Mouse (Mus musculus) heart, postnatal 0 days (tissue): ENCODE measurements around the gene Hnrnpul1. TPM values are rescaled to one million over a fixed set of nuclear protein-coding genes. Genes with fewer than 3 reads are reported as not detected.

Experiments
- ATAC-seq: fragments of 200-750 bp; cut with Nextera tagmentation; 2 replicates; pipeline ENCODE4 v1.8.0; 2017; ENCODE audit warnings: low read depth, moderate number of reproducible peaks, moderate library complexity; ENCODE audit not compliant: insufficient read depth
- DNase-seq: peaks from one replicate; pipeline ENCODE4 v3.0.0-alpha.2; 2016; ENCODE audit warnings: low spot score
- H3K27ac ChIP-seq: fragments of 300-500 bp; sonication (generic); 2 replicates; pipeline ENCODE4 v1.5.1; 2014; ENCODE audit warnings: low read depth, mild to moderate bottlenecking
- H3K27me3 ChIP-seq: fragments of 300-500 bp; sonication (generic); 2 replicates; pipeline ENCODE4 v1.6.1; 2014; ENCODE audit warnings: low read length, mixed read lengths; ENCODE audit not compliant: control insufficient read depth, insufficient read depth
- H3K36me3 ChIP-seq: fragments of 300-500 bp; sonication (generic); replicated peaks from 2 replicates; pipeline ENCODE4 v1.6.1; 2014; ENCODE audit warnings: low read length, mixed read lengths; ENCODE audit not compliant: control insufficient read depth, insufficient read depth
- H3K4me1 ChIP-seq: fragments of 300-500 bp; sonication (generic); 2 replicates; pipeline ENCODE4 v1.6.1; 2014; ENCODE audit warnings: antibody characterized with exemption; ENCODE audit not compliant: control insufficient read depth, insufficient read depth
- H3K4me2 ChIP-seq: fragments of 300-500 bp; sonication (generic); 2 replicates; pipeline ENCODE4 v1.6.1; 2014; ENCODE audit warnings: low read depth, mild to moderate bottlenecking, low read length, moderate library complexity
- H3K4me3 ChIP-seq: fragments of 300-500 bp; sonication (generic); 2 replicates; pipeline ENCODE4 v1.5.1; 2014; ENCODE audit warnings: low read depth, low read length
- H3K9ac ChIP-seq: fragments of 300-500 bp; sonication (generic); replicated peaks from 2 replicates; pipeline ENCODE4 v1.6.1; 2014; ENCODE audit warnings: low read depth, low read length, mixed read lengths
- H3K9me3 ChIP-seq: fragments of 300-500 bp; sonication (generic); replicated peaks from 2 replicates; pipeline ENCODE4 v1.6.1; 2016; ENCODE audit warnings: low read length; ENCODE audit not compliant: control insufficient read depth
- CTCF ChIP-seq: IDR thresholded peaks from 2 replicates; pipeline ENCODE4 v1.5.1; 2016; ENCODE audit warnings: antibody characterized with exemption, control low read depth, low read depth
- EP300 ChIP-seq: IDR thresholded peaks from 2 replicates; pipeline ENCODE4 v1.6.1; 2016; ENCODE audit warnings: antibody characterized with exemption, low read depth
- WGBS: fragments of 180-500 bp; shearing (Covaris S2); extraction: QIAGEN DNeasy Blood & Tissue Kit; methylation state at CpG from one replicate; pipeline ENCODE4 v1.1.7; 2014; 5-methylcytosine and 5-hydroxymethylcytosine counted together
- polyA plus RNA-seq: library from polyadenylated mRNA; unstranded; fragments of >200 nt; fragmentation: Nextera tagmentation; extraction: Ambion mirVana; gene quantifications from 2 replicates; pipeline ENCODE4 v1.2.1, GENCODE M21; 2015
- total RNA-seq: library from RNA; depleted of rRNA; stranded (reverse); fragments of >200 nt; gene quantifications from 2 replicates; pipeline ENCODE4 v1.2.3, GENCODE M21; 2014; ENCODE audit warnings: low replicate concordance

Gene Hnrnpul1
- total and polyA plus RNA-seq, 2 experiments from 2014 or later = 27.7 to 78.5 TPM

DNA sequence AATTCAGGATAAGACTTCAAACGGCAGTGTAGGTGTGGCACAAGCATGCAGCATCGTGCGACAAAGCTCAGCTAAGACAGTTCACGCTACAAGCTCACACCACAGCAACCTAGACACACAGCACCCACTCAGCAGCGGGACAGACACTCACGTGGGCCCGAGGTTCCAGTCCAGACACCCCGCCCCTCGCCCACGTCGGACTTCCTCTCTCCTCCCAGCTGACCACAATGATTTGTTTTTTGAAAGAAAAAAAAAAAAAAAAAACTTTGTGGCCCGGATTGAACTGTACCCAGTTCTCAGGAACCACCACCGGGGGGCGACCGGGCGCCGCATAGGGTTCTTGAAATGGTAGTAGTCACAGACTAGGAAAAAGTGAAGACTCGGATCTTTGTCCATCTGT lies 1.5 kb upstream of the Hnrnpul1 start:
- TF ChIP-seq CTCF = peak; percentile 76
- peak; percentile 51; the same call in 1 of the 2 replicates for TF ChIP-seq EP300
- ATAC-seq (peak; percentile 26), DNase-seq (peak; percentile 87)
- peak overlapping the region; percentile 99 for H3K27ac ChIP-seq
- H3K9me3 ChIP-seq = no peaks in the 10 kb centered on the region
- H3K36me3 ChIP-seq = 0 out of 2 replicates have a peak, but pooled peaks cover 1% of the 10 kb centered on the region
- peak overlapping the region; percentile 72 for H3K4me2 ChIP-seq
- peak overlapping the region; percentile 39; the same call in 1 of the 2 replicates for H3K9ac ChIP-seq
- no peaks in the 10 kb centered on the region for H3K27me3 ChIP-seq
- H3K4me3 ChIP-seq = peak overlapping the region; percentile 78
- WGBS = under 1% methylated on average over 18 of the region's 18 CpGs
- peaks cover 15% of the 10 kb centered on the region for H3K4me1 ChIP-seq

- ATAC-seq (peak; percentile 51), DNase-seq (no peak)
- H3K4me1 ChIP-seq = peaks cover 15% of the 10 kb centered on the region
- H3K27me3 ChIP-seq = no peaks in the 10 kb centered on the region
- WGBS = 1% methylated on average over 15 of the region's 15 CpGs
- no peaks in the 10 kb centered on the region for H3K9me3 ChIP-seq
- peak overlapping the region; percentile 78 for H3K4me3 ChIP-seq
- peak overlapping the region; percentile 39; the same call in 1 of the 2 replicates for H3K9ac ChIP-seq
- peaks cover 7% of the 10 kb centered on the region for H3K36me3 ChIP-seq
- peak overlapping the region; percentile 99 for H3K27ac ChIP-seq
- TF ChIP-seq EP300 (no peak), CTCF (no peak)
- H3K4me2 ChIP-seq = peak overlapping the region; percentile 72
These were observed 894 bp upstream of the Hnrnpul1 start for GRCm38 (mm10) chr7:25755468-25755833.

DNA sequence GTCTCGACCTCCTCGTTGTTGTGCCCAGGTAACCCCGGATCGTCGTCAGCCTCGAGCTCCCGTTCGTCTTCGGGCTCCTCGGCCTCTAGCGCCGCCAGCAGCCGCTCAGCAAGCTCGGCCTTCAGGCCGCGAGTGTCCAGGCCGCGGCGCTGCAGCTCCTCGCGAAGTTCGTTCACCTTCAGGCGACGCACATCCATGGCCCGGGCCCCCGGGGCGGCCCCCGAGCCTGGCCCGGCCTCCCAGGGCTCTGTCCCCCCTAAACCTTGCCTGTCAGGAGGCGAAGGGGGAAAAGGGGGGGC lies 169 bp downstream of the Hnrnpul1 start:
- peak overlapping the region; percentile 78 for H3K4me3 ChIP-seq
- H3K4me1 ChIP-seq = peaks cover 15% of the 10 kb centered on the region
- DNase-seq (no peak), ATAC-seq (no peak)
- no peak for TF ChIP-seq EP300
- TF ChIP-seq CTCF = peak; percentile 30
- no peaks in the 10 kb centered on the region for H3K27me3 ChIP-seq
- under 1% methylated on average over 29 of the region's 30 CpGs for WGBS
- H3K9ac ChIP-seq = peak overlapping the region; percentile 96
- peaks cover 16% of the 10 kb centered on the region for H3K36me3 ChIP-seq
- H3K4me2 ChIP-seq = peak overlapping the region; percentile 95
- no peaks in the 10 kb centered on the region for H3K9me3 ChIP-seq
- peak overlapping the region; percentile 99 for H3K27ac ChIP-seq

GRCm38 (mm10) chr7:25753643-25754438 lies 716 bp downstream of the Hnrnpul1 start:
- DNase-seq = no peak

GRCm38 (mm10) chr7:25753076-25753475 lies 1.5 kb downstream of the Hnrnpul1 start:
- ATAC-seq (no peak), DNase-seq (no peak)
- Histone ChIP-seq H3K9me3 (no peaks in the 10 kb centered on the region), H3K4me1 (peaks cover 15% of the 10 kb centered on the region), H3K9ac (peak overlapping the region; percentile 96), H3K4me3 (peak overlapping the region; percentile 78), H3K27ac (peak overlapping the region; percentile 99; the same call in 1 of the 2 replicates), H3K36me3 (peaks cover 29% of the 10 kb centered on the region), H3K4me2 (peak overlapping the region; percentile 95), H3K27me3 (no peaks in the 10 kb centered on the region)
- TF ChIP-seq CTCF = no peak
- no peak for TF ChIP-seq EP300

More at GRCm38 (mm10) chr7:25753643-25754438, 716 bp downstream of the Hnrnpul1 start:
- TF ChIP-seq EP300 = no peak
- TF ChIP-seq CTCF = no peak
- Histone ChIP-seq H3K27ac (peak overlapping the region; percentile 99), H3K9me3 (no peaks in the 10 kb centered on the region), H3K27me3 (no peaks in the 10 kb centered on the region), H3K4me1 (peaks cover 15% of the 10 kb centered on the region), H3K4me2 (peak overlapping the region; percentile 95), H3K9ac (peak overlapping the region; percentile 96), H3K36me3 (peaks cover 22% of the 10 kb centered on the region), H3K4me3 (peak overlapping the region; percentile 78)
- ATAC-seq = peak; percentile 4
- under 1% methylated on average over 46 of the region's 46 CpGs for WGBS

DNA sequence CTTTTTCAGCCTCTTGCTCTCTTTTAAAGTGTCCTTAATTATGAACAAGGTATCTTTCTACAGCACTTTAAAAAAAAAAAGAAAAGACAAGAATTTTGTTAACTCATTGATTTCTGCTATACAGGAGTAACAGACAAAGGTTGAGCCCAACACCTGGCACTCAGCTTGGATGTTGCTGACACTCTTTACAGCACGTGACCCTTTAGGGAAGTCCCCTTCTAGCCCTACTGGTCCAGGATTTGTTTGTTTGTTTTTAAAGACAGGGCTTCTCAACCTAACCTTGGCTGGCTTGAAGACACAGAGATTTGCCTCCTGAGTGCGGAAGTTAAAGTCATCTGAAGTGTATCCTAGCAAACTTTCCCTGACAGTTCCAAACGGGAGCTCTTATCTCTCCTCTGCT lies 7.7 kb downstream of the Hnrnpul1 start:
- Histone ChIP-seq H3K9me3 (no peaks in the 10 kb centered on the region), H3K36me3 (peaks cover 90% of the 10 kb centered on the region), H3K4me2 (no peak overlapping the region), H3K9ac (no peak overlapping the region), H3K4me1 (no peaks in the 10 kb centered on the region), H3K4me3 (no peak overlapping the region), H3K27me3 (no peaks in the 10 kb centered on the region), H3K27ac (no peak overlapping the region)
- DNase-seq (no peak), ATAC-seq (no peak)
- TF ChIP-seq EP300 (no peak), CTCF (no peak)
- WGBS = 41% methylated on average over 3 of the region's 3 CpGs
